Mouse (Mus musculus) limb, embryonic 15.5 days (tissue): Measurements from ENCODE around the gene Zfp354c. TPM values are rescaled to one million over a fixed set of nuclear protein-coding genes. Genes with fewer than 3 reads are reported as not detected.

Source experiments
- ATAC-seq: fragments of 200-750 bp; cut with Nextera tagmentation; 2 replicates; pipeline ENCODE4 v1.8.0; 2017; ENCODE audit warnings: low read depth, moderate TSS enrichment; ENCODE audit not compliant: insufficient number of reproducible peaks, low FRiP score, low TSS enrichment
- H3K27ac ChIP-seq: fragments of 300-500 bp; sonication (generic); 2 replicates; pipeline ENCODE4 v1.5.1; 2015; ENCODE audit warnings: moderate library complexity, mild to moderate bottlenecking, inconsistent platforms
- H3K27me3 ChIP-seq: fragments of 300-500 bp; sonication (generic); 2 replicates; pipeline ENCODE4 v1.6.1; 2015; ENCODE audit warnings: inconsistent platforms
- H3K36me3 ChIP-seq: fragments of 300-500 bp; sonication (generic); 2 replicates; pipeline ENCODE4 v1.6.1; 2015; ENCODE audit warnings: inconsistent platforms
- H3K4me1 ChIP-seq: fragments of 300-500 bp; sonication (generic); 2 replicates; pipeline ENCODE4 v1.6.1; 2015; ENCODE audit warnings: inconsistent platforms
- H3K4me2 ChIP-seq: fragments of 300-500 bp; sonication (generic); 2 replicates; pipeline ENCODE4 v1.6.1; 2015; ENCODE audit warnings: mild to moderate bottlenecking, inconsistent platforms
- H3K4me3 ChIP-seq: fragments of 300-500 bp; sonication (generic); 2 replicates; pipeline ENCODE4 v1.5.1; 2015; ENCODE audit warnings: mild to moderate bottlenecking, inconsistent platforms
- H3K9ac ChIP-seq: fragments of 300-500 bp; sonication (generic); 2 replicates; pipeline ENCODE4 v1.6.1; 2015; ENCODE audit warnings: inconsistent platforms
- H3K9me3 ChIP-seq: fragments of 300-500 bp; sonication (generic); 2 replicates; pipeline ENCODE4 v1.6.1; 2016; ENCODE audit warnings: inconsistent platforms
- WGBS: fragments of 180-500 bp; shearing (Covaris S2); methylation state at CpG from one replicate; pipeline ENCODE4 v1.1.7; 2015; 5-methylcytosine and 5-hydroxymethylcytosine counted together
- polyA plus RNA-seq: library from polyadenylated mRNA; unstranded; fragments of >200 nt; fragmentation: Nextera tagmentation; extraction: Ambion mirVana; gene quantifications from 2 replicates; pipeline ENCODE4 v1.2.1, GENCODE M21; 2015

Gene Zfp354c
- polyA plus RNA-seq, 1 experiment from 2014 or later = 51.0 TPM

DNA sequence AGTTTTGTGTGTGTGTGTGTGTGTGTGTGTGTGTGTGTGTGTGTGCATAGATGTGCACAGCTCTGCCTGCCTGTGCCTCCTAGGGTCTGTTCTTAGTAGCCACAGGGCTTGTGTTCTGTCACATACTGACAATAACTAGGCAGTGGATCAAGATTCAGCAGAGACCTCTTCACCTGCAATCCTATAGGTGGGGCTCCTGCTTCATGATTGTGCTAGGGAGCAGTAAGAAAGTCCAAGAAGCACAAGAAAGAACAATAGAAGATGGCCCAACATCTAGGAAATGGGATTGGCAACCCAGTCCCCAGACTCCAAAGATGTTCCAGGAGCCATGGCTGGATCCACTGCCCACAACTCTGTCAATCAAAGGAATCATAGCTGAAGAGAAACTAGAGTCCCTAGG lies 28.7 kb downstream of the Zfp354c start:
- H3K4me1 ChIP-seq = no peaks in the 10 kb centered on the region
- no peaks in the 10 kb centered on the region; the same call in 1 of the 2 replicates for H3K36me3 ChIP-seq
- H3K27ac ChIP-seq = no peak overlapping the region
- H3K4me2 ChIP-seq = no peak overlapping the region
- no peaks in the 10 kb centered on the region for H3K9me3 ChIP-seq
- H3K27me3 ChIP-seq = no peaks in the 10 kb centered on the region
- no peak overlapping the region for H3K9ac ChIP-seq
- ATAC-seq = no peak
- no peak overlapping the region for H3K4me3 ChIP-seq

- H3K9me3 ChIP-seq = no peaks in the 10 kb centered on the region
- H3K36me3 ChIP-seq = no peaks in the 10 kb centered on the region; the same call in 1 of the 2 replicates
- H3K4me1 ChIP-seq = no peaks in the 10 kb centered on the region
- H3K9ac ChIP-seq = no peak overlapping the region
- H3K4me3 ChIP-seq = no peak overlapping the region
- no peak overlapping the region for H3K27ac ChIP-seq
- 57% methylated on average over 11 of the region's 11 CpGs for WGBS
- no peak overlapping the region for H3K4me2 ChIP-seq
- no peak for ATAC-seq
- H3K27me3 ChIP-seq = no peaks in the 10 kb centered on the region
Measured at GRCm38 (mm10) chr11:50797674-50798073, 29.9 kb downstream of the Zfp354c start.

DNA sequence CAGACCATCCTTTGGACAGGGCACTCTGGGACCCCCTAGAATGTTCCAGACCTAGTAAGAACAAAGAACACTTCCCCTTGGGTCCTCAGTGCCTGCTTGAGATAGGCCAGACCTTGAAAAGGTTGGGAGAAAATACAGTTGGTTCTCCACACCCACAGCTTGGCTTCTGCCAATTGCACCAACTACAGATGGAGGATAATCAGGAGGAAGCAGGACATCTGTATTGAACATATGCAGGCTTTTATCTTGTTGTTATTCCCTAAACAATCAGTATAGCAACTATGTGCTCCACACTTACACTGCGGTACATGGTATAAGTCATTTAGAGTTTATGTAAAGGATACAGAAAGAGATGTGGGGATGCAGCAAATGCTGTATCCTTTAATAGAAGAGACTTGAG lies 56.5 kb downstream of the Zfp354c start:
- Histone ChIP-seq H3K36me3 (peaks cover 12% of the 10 kb centered on the region), H3K4me3 (no peak overlapping the region), H3K4me2 (no peak overlapping the region), H3K9me3 (no peaks in the 10 kb centered on the region), H3K4me1 (peaks cover 7% of the 10 kb centered on the region), H3K27ac (no peak overlapping the region), H3K9ac (no peak overlapping the region), H3K27me3 (peaks cover 5% of the 10 kb centered on the region; the same call in 1 of the 2 replicates)
- WGBS = 92% methylated on average over 1 of the region's 1 CpGs
- no peak for ATAC-seq

GRCm38 (mm10) chr11:50768995-50769749 lies 58.4 kb downstream of the Zfp354c start:
- peak overlapping the region; percentile 24 for H3K4me3 ChIP-seq
- peak; percentile 77 for ATAC-seq
- H3K4me2 ChIP-seq = peak overlapping the region; percentile 43
- WGBS = 11% methylated on average over 14 of the region's 14 CpGs
- no peak overlapping the region for H3K9ac ChIP-seq
- H3K4me1 ChIP-seq = peaks cover 7% of the 10 kb centered on the region
- H3K27ac ChIP-seq = peak overlapping the region; percentile 3; the same call in 1 of the 2 replicates
- no peaks in the 10 kb centered on the region for H3K9me3 ChIP-seq
- peaks cover 5% of the 10 kb centered on the region; the same call in 1 of the 2 replicates for H3K27me3 ChIP-seq
- 0 out of 2 replicates have a peak, but pooled peaks cover 3% of the 10 kb centered on the region for H3K36me3 ChIP-seq

DNA sequence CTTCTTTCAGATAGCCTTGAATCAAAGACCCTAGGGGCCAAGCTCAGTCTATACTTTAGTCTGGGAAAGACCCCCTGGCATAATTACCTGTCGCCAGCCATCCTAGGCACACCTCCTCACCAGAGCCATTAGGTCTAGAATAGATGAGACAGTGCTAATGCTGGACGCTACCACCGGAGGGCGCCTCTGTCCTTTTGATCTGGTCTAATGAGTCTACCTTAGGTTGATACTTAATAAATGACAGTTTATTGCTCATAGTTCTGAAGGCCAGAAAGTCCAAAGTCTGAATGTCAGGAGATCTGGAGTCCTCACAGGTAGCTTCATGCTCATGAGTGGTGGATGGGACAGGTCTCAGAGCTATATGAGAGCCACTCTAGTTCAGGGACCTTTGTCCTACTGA lies 60.5 kb downstream of the Zfp354c start:
- Histone ChIP-seq H3K9me3 (no peaks in the 10 kb centered on the region), H3K27ac (no peak overlapping the region), H3K36me3 (no peaks in the 10 kb centered on the region), H3K27me3 (peaks cover 5% of the 10 kb centered on the region; the same call in 1 of the 2 replicates), H3K9ac (no peak overlapping the region), H3K4me2 (no peak overlapping the region), H3K4me3 (no peak overlapping the region), H3K4me1 (peaks cover 7% of the 10 kb centered on the region)
- 17% methylated on average over 4 of the region's 4 CpGs for WGBS
- ATAC-seq = no peak

- no peaks in the 10 kb centered on the region for H3K36me3 ChIP-seq
- ATAC-seq = no peak
- no peak overlapping the region for H3K27ac ChIP-seq
- no peak overlapping the region for H3K9ac ChIP-seq
- peaks cover 5% of the 10 kb centered on the region; the same call in 1 of the 2 replicates for H3K27me3 ChIP-seq
- WGBS = 85% methylated on average over 7 of the region's 7 CpGs
- no peaks in the 10 kb centered on the region for H3K9me3 ChIP-seq
- H3K4me3 ChIP-seq = no peak overlapping the region
- peaks cover 7% of the 10 kb centered on the region for H3K4me1 ChIP-seq
- H3K4me2 ChIP-seq = no peak overlapping the region
Measured at GRCm38 (mm10) chr11:50766461-50766860, 61.1 kb downstream of the Zfp354c start.

Other genes starting within 250 kb of the Zfp354c start
- gene Adamts2, start 225.6 kb downstream of the Zfp354c start, polyA plus RNA-seq = 19.7 and 21.9 TPM in 2 replicates
- 0.71 and 0.77 TPM in 2 replicates for gene Zfp879, start 13.8 kb upstream of the Zfp354c start, polyA plus RNA-seq
- gene Grm6, start 23.0 kb upstream of the Zfp354c start, polyA plus RNA-seq = 0.32 and 0.62 TPM in 2 replicates
- gene Zfp454, start 59.9 kb upstream of the Zfp354c start, polyA plus RNA-seq = 8.2 and 8.5 TPM in 2 replicates
- 9.1 and 9.6 TPM in 2 replicates for gene Zfp2, start 88.4 kb upstream of the Zfp354c start, polyA plus RNA-seq
- 1.3 and 1.9 TPM in 2 replicates for gene Zfp354b, start 103.9 kb upstream of the Zfp354c start, polyA plus RNA-seq
- not detected in 2 replicates for gene 4933414I15Rik, start 116.0 kb upstream of the Zfp354c start, polyA plus RNA-seq
- gene Prop1, start 126.0 kb upstream of the Zfp354c start, polyA plus RNA-seq = not detected in 2 replicates
- not detected in 2 replicates for gene Olfr1378, start 138.8 kb upstream of the Zfp354c start, polyA plus RNA-seq
- gene Olfr1377, start 154.2 kb upstream of the Zfp354c start, polyA plus RNA-seq = not detected in 2 replicates
- not detected in 2 replicates for gene Olfr51, start 175.9 kb upstream of the Zfp354c start, polyA plus RNA-seq
- gene Olfr54, start 186.5 kb upstream of the Zfp354c start, polyA plus RNA-seq = not detected in 2 replicates
- not detected in 2 replicates for gene Olfr1375, start 220.4 kb upstream of the Zfp354c start, polyA plus RNA-seq
- 8.3 TPM in 2 replicates for gene Zfp354a, start 231.5 kb upstream of the Zfp354c start, polyA plus RNA-seq